In the genomic region with DNA sequence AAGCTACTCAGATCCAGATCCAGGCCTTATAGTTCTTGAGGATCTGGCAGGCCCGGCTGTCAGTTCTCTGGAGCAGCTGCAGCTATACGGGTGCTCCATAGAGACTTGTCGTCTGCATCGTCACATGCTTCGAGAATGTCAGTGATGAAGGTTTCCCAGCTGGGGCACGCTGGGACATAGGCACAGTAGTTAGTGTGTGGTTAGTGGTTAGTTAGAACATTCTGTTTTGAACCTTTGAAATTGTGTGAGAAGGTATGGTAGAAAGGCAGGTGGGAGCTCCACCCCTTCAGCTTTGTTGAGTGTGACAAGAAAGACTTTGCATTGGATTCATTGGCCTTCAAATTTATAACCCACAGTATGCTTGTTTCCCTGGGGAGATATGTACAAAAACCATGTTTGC, we compare ENCODE assay signal across 26 mouse cellular contexts. TPM values are rescaled to one million over a fixed set of nuclear protein-coding genes. Genes with fewer than 3 reads are reported as not detected.
A peak's percentile ranks its signal among the peaks of the same experiment; 100 is the strongest.
DNase-seq lines count a peak whose midpoint lies in the region; ATAC-seq and TF ChIP-seq lines count a peak whose summit lies in the region.
"Had no signal": no experiment of that assay in that cellular context is flagged by ENCODE, and none has a peak within 500 bp of the region (broad histone marks: within the 10 kb centered on the region; RNA-seq: fewer than 3 reads in every experiment).

No protein-coding gene starts in this region.

- H3K9me3 ChIP-seq in forebrain, embryonic 11.5 days (ENCODE audit: control insufficient read depth, low read length): no peaks in the 10 kb centered on the region
- no peaks in the 10 kb centered on the region for H3K9me3 ChIP-seq in forebrain, postnatal 0 days (ENCODE audit: low read length)
- no peaks in the 10 kb centered on the region for H3K9me3 ChIP-seq in midbrain, embryonic 13.5 days
- H3K9me3 ChIP-seq: embryonic facial prominence, embryonic 12.5 days; heart, embryonic 12.5 days; hindbrain, embryonic 12.5 days had no signal

- TF ChIP-seq CTCF in forebrain, postnatal 0 days (IDR thresholded peaks at IDR 0.05; ENCODE audit: low read depth): no peak

- no peak overlapping the region for H3K4me3 ChIP-seq in forebrain, embryonic 11.5 days (ENCODE audit: low read depth, low read length)
- H3K4me3 ChIP-seq in forebrain, postnatal 0 days (ENCODE audit: low read depth, low read length): no peak overlapping the region
- H3K4me3 ChIP-seq in midbrain, embryonic 13.5 days (replicated peaks): no peak overlapping the region
- H3K4me3 ChIP-seq: embryonic facial prominence, embryonic 12.5 days; forebrain, embryonic 12.5 days; heart, embryonic 12.5 days; hindbrain, embryonic 12.5 days had no signal

- WGBS in forebrain, embryonic 11.5 days: 91% methylated on average over 6 of the region's 6 CpGs
- 81% methylated on average over 6 of the region's 6 CpGs for WGBS in forebrain, postnatal 0 days
- WGBS in midbrain, embryonic 13.5 days: 86% methylated on average over 6 of the region's 6 CpGs

- no peak overlapping the region for H3K4me2 ChIP-seq in forebrain, embryonic 11.5 days (ENCODE audit: low read depth, low read length, severe bottlenecking)
- no peak overlapping the region for H3K4me2 ChIP-seq in forebrain, postnatal 0 days (ENCODE audit: low read depth)
- H3K4me2 ChIP-seq in midbrain, embryonic 13.5 days (replicated peaks): no peak overlapping the region
- H3K4me2 ChIP-seq: embryonic facial prominence, embryonic 12.5 days; forebrain, embryonic 12.5 days; heart, embryonic 12.5 days; hindbrain, embryonic 12.5 days had no signal

- no peak overlapping the region for H3K27ac ChIP-seq in forebrain, embryonic 11.5 days (ENCODE audit: low read depth, low read length)
- no peak overlapping the region for H3K27ac ChIP-seq in forebrain, postnatal 0 days (ENCODE audit: low read depth, low read length)
- no peak overlapping the region for H3K27ac ChIP-seq in midbrain, embryonic 13.5 days
- H3K27ac ChIP-seq: embryonic facial prominence, embryonic 12.5 days; forebrain, embryonic 12.5 days; hindbrain, embryonic 12.5 days had no signal

- H3K4me1 ChIP-seq in forebrain, embryonic 11.5 days (replicated peaks; ENCODE audit: control insufficient read depth, insufficient read depth, low read length): no peaks in the 10 kb centered on the region
- H3K4me1 ChIP-seq in forebrain, postnatal 0 days (ENCODE audit: insufficient read depth): no peaks in the 10 kb centered on the region
- H3K4me1 ChIP-seq in midbrain, embryonic 13.5 days (replicated peaks): peaks cover 5% of the 10 kb centered on the region; the same call in 1 of the 2 replicates
- H3K4me1 ChIP-seq: embryonic facial prominence, embryonic 12.5 days; forebrain, embryonic 12.5 days; heart, embryonic 12.5 days had no signal

- no peak for ATAC-seq in forebrain, embryonic 11.5 days (replicated peaks; ENCODE audit: low FRiP score)
- ATAC-seq in forebrain, postnatal 0 days: no peak
- ATAC-seq in neutrophil, adult 5-6 weeks (ENCODE audit: extremely low read depth, insufficient number of reproducible peaks, low FRiP score, poor library complexity, severe bottlenecking): peak; percentile 23; the same call in 1 of the 2 replicates
- ATAC-seq in midbrain, embryonic 13.5 days: no peak
- ATAC-seq in granulocyte monocyte progenitor cell, adult 5-6 weeks (replicated peaks; ENCODE audit: poor library complexity, severe bottlenecking): no peak
- ATAC-seq: forebrain, embryonic 16.5 days; hindbrain, embryonic 16.5 days had no signal

- peak; percentile 4 for DNase-seq in forebrain, embryonic 11.5 days (ENCODE audit: low spot score)
- no peak for DNase-seq in forebrain, postnatal 0 days
- DNase-seq in thymus, postnatal 10 days (ENCODE audit: low spot score in 2 of 2): peak; percentile 59 to 65
- peak; percentile 65 for DNase-seq in thymus, postnatal 4 days
- no peak for DNase-seq in urinary bladder, postnatal 4 days (ENCODE audit: low spot score in 2 of 2)
- DNase-seq: adrenal gland, adult 8-10 months; adrenal gland, postnatal 36 days; B cell, adult 2 months; cerebellum, adult 11 months; cerebellum, adult 9-10 months; cerebellum, postnatal 25 days; gastrocnemius, postnatal 14 days; heart, postnatal 4 days had no signal

- H3K9ac ChIP-seq in forebrain, embryonic 11.5 days (ENCODE audit: low read length): no peak overlapping the region
- no peak overlapping the region for H3K9ac ChIP-seq in forebrain, postnatal 0 days
- no peak overlapping the region for H3K9ac ChIP-seq in midbrain, embryonic 13.5 days (replicated peaks)
- H3K9ac ChIP-seq: embryonic facial prominence, embryonic 12.5 days; forebrain, embryonic 12.5 days; heart, embryonic 12.5 days; hindbrain, embryonic 12.5 days had no signal

- no peaks in the 10 kb centered on the region for H3K27me3 ChIP-seq in forebrain, embryonic 11.5 days (ENCODE audit: control insufficient read depth, insufficient read depth, low read length)
- no peaks in the 10 kb centered on the region for H3K27me3 ChIP-seq in forebrain, postnatal 0 days (ENCODE audit: insufficient read depth, low read length)
- no peaks in the 10 kb centered on the region for H3K27me3 ChIP-seq in midbrain, embryonic 13.5 days
- H3K27me3 ChIP-seq: embryonic facial prominence, embryonic 12.5 days; forebrain, embryonic 12.5 days; heart, embryonic 12.5 days; hindbrain, embryonic 12.5 days had no signal

- H3K36me3 ChIP-seq in forebrain, embryonic 11.5 days (ENCODE audit: control insufficient read depth, insufficient read depth, low read length): no peaks in the 10 kb centered on the region
- H3K36me3 ChIP-seq in forebrain, postnatal 0 days (ENCODE audit: insufficient read depth): no peaks in the 10 kb centered on the region
- H3K36me3 ChIP-seq in midbrain, embryonic 13.5 days: no peaks in the 10 kb centered on the region
- H3K36me3 ChIP-seq: embryonic facial prominence, embryonic 12.5 days; forebrain, embryonic 12.5 days; heart, embryonic 12.5 days; hindbrain, embryonic 12.5 days had no signal

RNA-seq across cellular contexts. Expression of a gene that starts 10.6 kb away (rescaled TPM):
- polyA plus RNA-seq in forebrain, embryonic 11.5 days (2014; fragmentation: Nextera tagmentation; extraction: Ambion mirVana): 4.4 and 4.7 TPM in 2 replicates
- total RNA-seq in forebrain, postnatal 0 days (2014; rRNA removed): 4.0 and 5.2 TPM in 2 replicates
- polyA plus RNA-seq in forebrain, postnatal 0 days (2015; fragmentation: Nextera tagmentation; extraction: Ambion mirVana): 4.6 and 6.1 TPM in 2 replicates
- total RNA-seq in neutrophil, adult 5-6 weeks (2017): not detected in 2 replicates
- polyA plus RNA-seq in midbrain, embryonic 13.5 days (2015; fragmentation: Nextera tagmentation; extraction: Ambion mirVana): 3.7 and 3.9 TPM in 2 replicates
- total RNA-seq in granulocyte monocyte progenitor cell, adult 5-6 weeks (2014; fragmentation: Nextera tagmentation): 0.17 and 0.69 TPM in 2 replicates
- 0.10 and 1.3 TPM in 2 replicates for total RNA-seq in granulocyte monocyte progenitor cell, adult 5-6 weeks (2017)

RNA-seq across cellular contexts. Expression of a gene that starts 44.8 kb away (rescaled TPM):
- polyA plus RNA-seq in forebrain, embryonic 11.5 days (2014; fragmentation: Nextera tagmentation; extraction: Ambion mirVana): not detected in 2 replicates
- not detected in 2 replicates for total RNA-seq in forebrain, postnatal 0 days (2014; rRNA removed)
- polyA plus RNA-seq in forebrain, postnatal 0 days (2015; fragmentation: Nextera tagmentation; extraction: Ambion mirVana): not detected in 2 replicates
- total RNA-seq in neutrophil, adult 5-6 weeks (2017): not detected in 2 replicates
- polyA plus RNA-seq in midbrain, embryonic 13.5 days (2015; fragmentation: Nextera tagmentation; extraction: Ambion mirVana): 1.9 TPM in 1 of 2 replicates, not detected in the other
- total RNA-seq in granulocyte monocyte progenitor cell, adult 5-6 weeks (2014; fragmentation: Nextera tagmentation): 0.73 TPM in 1 of 2 replicates, not detected in the other
- total RNA-seq in granulocyte monocyte progenitor cell, adult 5-6 weeks (2017): not detected in 2 replicates
- total RNA-seq: ES-E14; gastrocnemius, postnatal 14 days; heart, adult 8-10 months; heart, postnatal 4 days had no signal
- polyA plus RNA-seq: brain, embryonic 14.5 days; cortical plate, adult 2 months; embryonic facial prominence, embryonic 12.5 days; forebrain, embryonic 12.5 days; forebrain, embryonic 16.5 days; hindbrain, embryonic 12.5 days; hindbrain, embryonic 16.5 days had no signal

Comparison
In these comparisons a context has a peak if more than half of its experiments do, and no peak if none do; other contexts are left out.
1. DNase-seq: peak in forebrain, embryonic 11.5 days (single experiment), thymus, postnatal 10 days (2 of 2) and thymus, postnatal 4 days (single experiment); none in forebrain, postnatal 0 days (single experiment) and urinary bladder, postnatal 4 days (0 of 2).